Mouse (Mus musculus): Measurements from ENCODE around the gene Cyct.

GRCm38 (mm10) chr2:76406151-76406936, 46.1 kb upstream of the Cyct start, which contains the start of gene Osbpl6:
- TF ChIP-seq CTCF (conservative IDR thresholded peaks at IDR 0.05; ENCODE audit: low read length), result no peak
- TF ChIP-seq POU5F1 (IDR thresholded peaks at IDR 0.05; ENCODE audit: borderline replicate concordance, low read length), result no peak
- TF ChIP-seq NANOG (IDR thresholded peaks at IDR 0.05; ENCODE audit: borderline replicate concordance, low read length), result no peak
